Mouse (Mus musculus) gastrocnemius, postnatal 4 days (tissue): Measurements from ENCODE around the gene Tnks1bp1. TPM values are rescaled to one million over a fixed set of nuclear protein-coding genes. Genes with fewer than 3 reads are reported as not detected.

ENCODE experiments used
- DNase-seq, 2 experiments: peaks; one replicate each; pipeline ENCODE4 v3.0.0; 2021 to 2022; ENCODE audit warnings: low spot score in 2 of 2, mixed read lengths in 2 of 2
- total RNA-seq, 2 experiments: library from RNA; stranded (reverse); gene quantifications; 2 replicates each; pipeline ENCODE4 v1.2.3; 2021

Tnks1bp1 gene
- total RNA-seq, 2 experiments from 2014 or later = 89.8 to 92.6 TPM

DNA sequence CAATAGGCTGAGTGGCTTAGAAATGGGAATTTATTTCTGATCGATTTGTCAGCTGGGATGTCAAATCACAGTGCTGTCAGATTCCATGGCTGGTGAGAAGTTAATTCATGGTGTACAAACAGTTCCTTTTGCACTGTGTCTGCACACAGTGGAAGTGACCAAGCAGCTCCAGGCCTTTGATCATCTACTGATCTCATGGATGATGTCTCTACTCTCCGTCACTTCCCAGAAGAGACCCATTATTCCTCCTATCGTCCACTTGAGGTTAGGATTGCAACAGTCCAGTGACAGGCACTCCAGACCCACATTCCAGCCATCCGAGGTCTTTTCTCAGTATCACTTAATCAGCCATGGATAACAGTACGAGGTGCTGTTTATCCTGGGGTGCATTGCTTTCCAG lies 25.9 kb downstream of the Tnks1bp1 start:
- DNase-seq = no peak

DNA sequence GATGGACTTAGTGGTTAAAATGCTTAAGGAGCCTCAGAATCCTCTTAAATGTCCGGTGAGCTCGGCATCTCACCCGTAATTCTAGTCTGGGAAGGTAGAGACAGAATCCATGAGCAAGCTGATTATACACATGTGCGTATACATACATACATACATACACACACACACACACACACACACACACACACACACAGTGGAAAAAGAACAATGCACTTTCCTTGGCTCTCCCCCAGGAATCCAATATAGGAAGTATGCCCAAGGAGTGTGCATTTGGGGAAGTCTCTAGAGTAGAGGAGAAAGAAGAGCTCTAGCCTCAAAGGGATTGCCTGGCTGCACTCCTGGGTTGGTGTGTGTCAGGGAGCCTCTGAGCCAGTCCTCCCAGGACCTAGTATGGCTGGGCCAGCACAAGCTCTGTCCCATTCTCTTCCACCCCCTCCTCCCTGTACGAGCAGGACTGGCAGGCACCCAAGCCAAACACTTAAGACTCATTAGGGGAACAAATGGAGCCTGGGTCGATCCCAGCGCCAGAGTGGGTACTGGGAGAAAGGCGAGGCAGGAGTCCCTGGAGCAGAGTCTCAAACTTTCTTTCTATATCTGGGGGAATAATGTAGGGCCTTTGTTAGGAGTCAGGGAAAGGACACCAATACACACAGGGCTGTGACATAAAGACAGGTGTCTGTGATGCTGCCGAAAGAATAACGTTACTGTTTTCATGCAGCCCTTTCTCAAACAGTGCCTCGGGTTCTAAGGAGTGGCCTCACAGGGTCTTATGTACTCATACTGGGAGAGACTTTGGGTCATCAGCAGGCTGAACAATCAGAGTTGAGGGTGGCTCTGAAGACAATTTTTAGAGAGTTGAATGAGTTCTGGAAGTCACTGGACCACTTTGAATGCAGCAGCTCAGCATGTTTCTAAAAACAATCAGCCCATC lies 41.2 kb downstream of the Tnks1bp1 start:
- DNase-seq = peak in 1 of 2 experiments; percentile 15

DNA sequence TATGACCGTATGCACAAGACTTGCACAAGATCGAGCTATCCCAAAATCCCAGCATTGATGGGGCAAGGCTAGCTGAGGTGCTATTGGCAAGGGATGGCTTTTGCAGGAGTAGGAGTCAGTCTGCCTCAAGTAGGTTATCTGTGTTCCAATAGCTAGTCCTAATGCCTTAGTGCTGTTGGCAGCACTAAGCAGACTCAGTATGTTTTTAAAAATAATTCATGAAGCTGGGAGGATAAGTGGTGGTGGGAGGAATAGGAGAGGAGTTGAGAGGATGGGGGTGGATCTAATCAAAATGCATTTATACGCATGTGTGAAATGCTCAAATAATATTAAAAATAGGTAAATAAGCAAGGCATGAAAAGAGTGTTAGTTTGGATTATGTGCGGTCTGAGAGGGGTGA lies 43.5 kb downstream of the Tnks1bp1 start:
- no peak for DNase-seq

DNA sequence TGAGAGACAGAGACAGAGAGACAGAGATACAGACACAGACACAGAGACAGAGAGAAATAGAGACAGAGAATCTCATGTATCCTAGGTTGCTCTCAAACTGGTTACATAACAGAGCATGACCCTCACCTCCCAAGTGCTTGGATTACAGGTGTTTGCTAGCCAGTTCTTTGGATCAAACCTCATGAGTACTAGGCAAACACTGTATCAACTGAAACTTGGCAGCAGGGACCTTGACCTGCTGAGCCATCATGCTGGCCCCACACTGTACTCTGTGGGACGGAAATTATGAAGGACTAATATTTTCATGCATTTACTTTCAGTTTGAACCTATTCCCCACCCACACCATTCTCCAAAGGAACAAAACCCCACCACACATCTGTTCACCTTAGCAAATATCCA lies 45.6 kb downstream of the Tnks1bp1 start:
- no peak for DNase-seq

DNA sequence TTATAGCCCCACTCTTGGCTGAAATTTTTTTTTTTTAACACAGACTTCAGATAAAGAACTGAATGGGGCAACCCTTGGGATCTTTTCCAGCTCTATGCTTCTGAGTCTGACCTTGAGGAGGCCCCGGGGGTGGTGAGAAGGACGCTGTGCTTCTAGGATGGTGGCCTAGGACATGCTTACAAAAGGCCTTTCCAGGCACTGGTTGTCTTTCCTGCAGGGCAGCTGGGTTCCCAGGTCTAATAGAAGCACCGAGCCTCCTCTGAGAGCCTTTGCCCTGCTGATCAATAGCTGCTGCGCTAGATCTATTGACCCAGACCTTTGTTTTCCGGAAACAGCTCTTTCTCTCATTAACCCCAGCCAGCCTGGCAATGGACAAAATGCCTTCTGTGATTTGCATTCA lies 48.1 kb downstream of the Tnks1bp1 start:
- DNase-seq = no peak

DNA sequence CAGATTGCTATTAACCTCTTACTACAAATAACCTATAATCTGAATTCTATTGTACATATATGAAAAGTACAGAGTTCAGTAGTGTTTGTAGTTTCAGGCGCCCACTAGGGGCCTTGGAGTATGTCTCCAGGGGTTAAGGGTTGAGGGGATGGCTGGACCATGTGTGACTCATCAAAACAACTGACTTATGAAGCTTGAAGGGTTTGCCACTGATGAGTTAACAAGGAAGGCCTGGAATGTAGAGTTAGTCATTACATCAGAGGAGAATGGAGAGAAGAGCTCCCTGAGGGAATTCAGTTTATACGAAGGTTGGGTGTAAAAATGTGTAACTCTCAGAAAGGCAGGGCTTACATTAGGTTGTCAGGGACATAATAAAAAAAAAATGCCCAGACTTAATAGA lies 50.2 kb downstream of the Tnks1bp1 start:
- DNase-seq = no peak

DNA sequence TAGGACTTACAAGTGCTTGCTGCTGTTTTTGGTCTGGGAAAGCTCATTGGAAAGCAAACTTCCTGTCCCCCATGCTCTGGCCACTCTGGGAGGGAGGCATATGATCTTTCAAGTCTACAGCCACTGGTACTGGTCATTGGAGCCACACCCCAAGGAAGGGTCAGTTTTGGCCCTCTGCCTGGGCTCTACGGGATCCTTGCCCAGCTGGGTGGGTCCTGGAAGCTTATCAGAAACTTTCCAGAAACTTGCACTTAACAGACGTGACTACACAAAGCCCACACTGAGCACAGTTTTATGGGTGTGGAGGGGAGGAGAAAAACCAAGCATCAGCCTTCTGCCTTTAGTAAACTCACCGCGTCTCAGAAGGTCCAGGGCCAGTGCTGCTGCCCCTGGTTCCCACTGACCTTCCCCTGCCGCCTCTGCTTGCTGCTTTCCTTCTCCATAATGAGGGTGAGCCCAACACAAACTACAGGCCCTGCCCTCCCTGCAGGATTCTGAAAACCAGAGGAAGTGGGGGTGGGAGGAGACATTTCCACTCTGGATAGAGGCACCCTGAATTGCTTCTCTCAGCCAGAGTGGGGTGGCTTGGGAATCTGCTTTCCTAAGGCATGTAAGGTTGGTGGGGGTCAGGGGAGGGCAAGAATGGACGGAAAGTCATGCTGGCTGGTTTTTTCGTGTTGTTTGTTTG lies 51.1 kb downstream of the Tnks1bp1 start:
- DNase-seq = peak; percentile 46 to 56

DNA sequence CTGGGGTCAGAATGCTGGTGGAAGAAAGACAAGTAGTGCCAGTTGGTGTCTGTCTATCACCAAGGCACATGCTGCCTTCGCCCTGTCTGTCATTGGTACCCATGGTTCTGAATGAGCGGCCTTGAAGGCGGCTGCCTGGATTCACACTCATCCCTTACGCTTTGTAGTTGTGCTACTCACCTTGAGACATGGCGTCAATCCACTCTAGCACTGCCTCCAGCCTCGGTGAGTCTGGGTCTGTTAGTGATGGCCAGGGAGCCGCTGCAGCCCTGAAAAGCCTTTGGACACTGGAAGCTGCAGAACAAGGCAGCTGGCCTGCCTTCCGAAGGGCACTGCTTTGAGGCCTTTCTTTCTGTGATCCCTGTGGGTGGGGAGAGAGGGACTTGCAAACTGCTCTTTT lies 55.4 kb downstream of the Tnks1bp1 start:
- DNase-seq = no peak

DNA sequence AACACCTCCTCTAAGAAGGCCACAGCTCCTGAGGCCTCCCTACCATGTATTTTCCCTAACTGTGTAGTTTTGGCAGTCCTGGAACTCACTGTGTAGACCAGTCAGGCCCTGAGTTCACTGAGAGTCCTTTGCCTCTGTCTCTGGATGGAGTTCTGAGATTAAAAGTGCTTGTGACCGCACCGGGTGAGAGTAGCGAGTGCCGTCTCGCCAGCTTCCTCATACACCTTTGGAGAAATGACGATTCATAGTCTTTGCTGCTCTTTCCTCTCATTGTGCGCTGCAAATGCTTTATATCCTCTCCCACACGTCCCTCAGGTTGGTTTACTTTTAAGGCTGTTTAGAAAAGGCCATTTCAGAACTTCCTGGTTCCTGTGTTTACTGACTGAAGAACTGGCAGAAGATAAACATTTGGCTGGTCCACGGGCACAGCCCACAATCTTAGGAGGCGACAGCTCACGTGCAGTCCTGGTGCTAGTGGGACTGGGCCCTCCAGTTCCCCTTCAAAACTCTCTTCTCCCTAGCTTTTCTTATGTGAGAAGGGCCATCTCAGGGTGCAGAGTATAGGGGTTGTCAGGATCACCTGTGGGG lies 57.7 kb downstream of the Tnks1bp1 start:
- no peak for DNase-seq

DNA sequence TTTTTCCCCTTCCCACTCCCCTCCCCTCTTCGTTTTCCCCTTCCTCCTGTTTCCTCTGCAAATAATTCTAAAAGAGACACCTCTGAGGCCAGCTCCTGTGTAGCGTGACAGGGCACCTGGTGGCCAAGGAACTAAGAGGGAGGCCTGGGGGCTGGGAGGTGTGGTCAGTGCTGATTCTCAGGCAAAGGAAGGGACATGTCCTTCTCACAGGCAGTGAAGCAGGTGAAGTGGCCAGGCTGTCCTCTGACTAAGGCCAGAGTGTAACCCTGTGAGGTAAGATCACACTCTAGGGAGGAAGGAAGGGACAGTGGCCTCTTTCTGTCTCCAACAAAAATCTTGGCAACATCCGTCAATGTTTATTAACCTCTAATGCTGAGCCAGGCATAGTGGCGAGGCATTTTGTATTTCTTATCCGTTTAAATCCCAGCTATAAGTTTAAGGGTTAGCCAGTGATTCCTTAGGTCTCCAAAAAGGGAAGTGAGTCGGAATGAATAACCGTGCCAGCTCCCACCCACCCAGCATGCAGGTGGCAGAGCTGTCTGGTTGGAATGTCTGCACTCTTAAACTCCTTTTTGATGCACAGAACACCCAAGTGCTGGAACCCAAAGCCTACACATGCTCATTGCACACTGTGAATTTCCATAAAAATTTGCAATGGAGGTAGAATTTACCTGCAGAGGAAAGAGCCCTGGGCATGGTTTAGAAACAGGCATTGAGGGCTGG lies 58.4 kb downstream of the Tnks1bp1 start:
- no peak for DNase-seq

DNA sequence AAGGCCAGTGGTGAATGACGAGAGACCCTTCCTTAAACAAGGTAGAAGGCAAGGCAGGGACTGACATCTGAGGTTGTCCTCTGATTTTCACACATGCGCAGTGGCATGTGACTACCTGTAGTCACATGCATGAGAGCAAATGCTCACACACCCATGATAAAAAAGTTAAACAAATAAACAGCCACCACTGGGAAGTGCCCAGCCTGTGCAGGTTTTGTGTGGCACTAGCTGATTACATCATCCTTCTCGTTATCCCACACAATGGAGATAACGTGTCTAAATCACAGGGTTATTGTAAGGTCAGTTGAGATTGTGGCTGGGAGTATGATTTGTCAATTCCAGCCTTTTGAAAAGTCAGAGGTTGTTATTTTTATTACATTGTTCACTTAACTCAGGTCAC lies 59.1 kb downstream of the Tnks1bp1 start:
- DNase-seq = no peak

DNA sequence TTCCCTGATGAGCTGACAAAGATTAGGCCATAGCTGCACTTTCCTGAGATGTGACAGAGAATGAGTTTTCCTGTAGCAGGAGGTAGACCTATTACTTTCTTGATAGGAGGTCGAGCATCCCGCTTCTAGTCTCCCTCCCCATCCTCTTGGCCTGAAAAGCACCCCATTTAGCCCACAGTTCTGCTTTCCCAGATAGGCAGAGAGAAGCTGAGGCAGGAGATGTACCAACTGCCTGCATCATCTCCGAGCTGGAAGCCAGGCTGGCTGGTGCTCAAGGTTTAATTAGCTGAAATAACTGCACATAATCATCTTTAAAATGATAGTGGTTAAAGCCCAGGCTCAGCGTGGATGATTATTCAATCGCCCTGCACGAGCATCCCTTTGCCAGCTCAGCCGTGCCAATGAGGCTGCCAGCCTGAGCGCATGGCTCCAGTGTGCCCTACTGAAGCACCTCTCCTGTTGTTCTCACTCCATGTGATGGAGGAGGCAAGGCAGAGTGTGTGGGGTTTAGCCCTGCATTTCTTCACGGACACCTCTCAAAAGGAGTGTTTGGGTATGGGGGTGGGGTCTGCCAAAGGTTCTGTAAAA lies 62.6 kb downstream of the Tnks1bp1 start:
- DNase-seq = no peak

Other genes with a start within 250 kb of the Tnks1bp1 start
- 10 to 100 TPM; 10.7 to 11.4 TPM for gene Ube2l6, start 249.2 kb upstream of the Tnks1bp1 start, total RNA-seq
- gene Smtnl1, start 225.4 kb upstream of the Tnks1bp1 start, total RNA-seq = 10 to 100 TPM; 57.0 to 70.9 TPM
- 10 to 100 TPM; 48.9 to 51.4 TPM for gene Timm10, start 221.0 kb upstream of the Tnks1bp1 start, total RNA-seq
- gene Slc43a1, start 209.2 kb upstream of the Tnks1bp1 start, total RNA-seq = 1 to 10 TPM; 5.6 to 7.8 TPM
- under 1 TPM; 0.37 to 0.80 TPM for gene Rtn4rl2, start 161.3 kb upstream of the Tnks1bp1 start, total RNA-seq
- 10 to 100 TPM; 29.4 to 29.7 TPM for gene Slc43a3, start 111.4 kb upstream of the Tnks1bp1 start, total RNA-seq
- not detected for gene Prg2, start 67.6 kb upstream of the Tnks1bp1 start, total RNA-seq
- gene Prg3, start 59.8 kb upstream of the Tnks1bp1 start, total RNA-seq = not detected
- gene Ssrp1, start 10.8 kb upstream of the Tnks1bp1 start, total RNA-seq = 100 to 1,000 TPM in 1 of 2 experiments, 10 to 100 TPM in 1; 98.2 to 105 TPM
- under 1 TPM; 0.60 to 0.91 TPM for gene P2rx3, start 10.6 kb upstream of the Tnks1bp1 start, total RNA-seq
- gene Aplnr, start 88.2 kb downstream of the Tnks1bp1 start, total RNA-seq = 10 to 100 TPM; 86.8 to 91.9 TPM
- gene Lrrc55, start 149.2 kb downstream of the Tnks1bp1 start, total RNA-seq = 1 to 10 TPM; 3.0 to 4.7 TPM